Mouse (Mus musculus) heart, adult 8-10 months (tissue): ENCODE results near the gene Chtf18. TPM values are rescaled to one million over a fixed set of nuclear protein-coding genes. Genes with fewer than 3 reads are reported as not detected.

ENCODE experiments used
- DNase-seq: peaks from one replicate; pipeline ENCODE4 v3.0.0; 2022; ENCODE audit warnings: low spot score
- total RNA-seq, 4 experiments: library from RNA; stranded (reverse); gene quantifications; 2 replicates each; pipeline ENCODE4 v1.2.4; 2022

Chtf18 gene
- total RNA-seq, 4 experiments from 2014 or later: 1.2 to 2.1 (median 1.6) TPM

DNA sequence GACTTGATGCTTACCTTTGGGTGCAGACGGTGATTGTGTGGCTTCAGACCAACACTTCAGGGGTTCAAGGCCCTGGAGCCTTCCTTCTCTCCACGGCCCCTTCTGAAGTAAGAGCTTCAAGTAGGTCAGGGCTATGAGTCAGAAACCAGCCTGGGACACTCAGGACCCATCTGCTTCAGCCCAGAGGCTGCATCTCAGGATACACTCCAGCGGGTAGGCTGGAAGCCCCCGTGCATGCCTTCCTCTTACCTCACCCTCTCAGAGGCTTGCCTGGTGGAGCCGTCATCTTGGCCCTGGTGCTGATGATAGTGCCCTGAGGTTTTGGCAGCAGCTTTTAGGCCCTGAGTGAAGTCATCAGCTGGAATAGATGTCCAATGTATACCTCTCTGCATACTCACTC lies 8.0 kb upstream of the Chtf18 start:
- DNase-seq: no peak

DNA sequence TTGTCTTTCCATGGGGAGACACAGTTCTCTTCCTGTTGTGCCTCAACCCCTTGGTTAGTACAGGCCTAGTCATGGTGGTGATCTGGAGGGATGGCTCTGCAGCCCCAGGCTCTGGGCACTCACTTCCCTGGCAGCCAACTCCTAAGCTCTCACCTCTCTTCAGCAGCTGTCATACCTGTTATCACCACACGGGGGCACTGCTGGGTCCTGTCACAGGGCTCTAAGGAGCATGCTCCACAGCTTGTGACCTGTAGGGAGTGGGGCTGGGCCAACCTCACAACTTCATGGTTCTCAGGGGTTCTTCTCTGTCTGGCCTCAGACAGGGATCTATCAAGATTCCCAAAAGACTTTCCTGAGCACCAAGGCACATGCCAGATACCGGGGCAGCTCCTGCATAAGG lies 4.9 kb upstream of the Chtf18 start:
- DNase-seq: peak; percentile 69

DNA sequence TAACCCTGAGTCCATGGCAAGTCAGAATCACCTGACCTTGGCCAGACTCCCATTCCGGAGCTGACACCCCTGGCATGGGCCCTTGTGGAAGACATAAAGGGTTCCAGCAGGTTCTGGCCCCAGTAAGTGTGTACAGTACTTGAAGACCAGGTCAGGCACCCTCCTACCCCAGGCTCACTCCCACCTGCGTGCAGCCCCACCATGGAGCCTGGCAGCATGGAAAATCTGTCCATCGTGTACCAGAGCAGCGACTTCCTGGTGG lies 721 bp upstream of the Chtf18 start:
- DNase-seq: no peak

DNA sequence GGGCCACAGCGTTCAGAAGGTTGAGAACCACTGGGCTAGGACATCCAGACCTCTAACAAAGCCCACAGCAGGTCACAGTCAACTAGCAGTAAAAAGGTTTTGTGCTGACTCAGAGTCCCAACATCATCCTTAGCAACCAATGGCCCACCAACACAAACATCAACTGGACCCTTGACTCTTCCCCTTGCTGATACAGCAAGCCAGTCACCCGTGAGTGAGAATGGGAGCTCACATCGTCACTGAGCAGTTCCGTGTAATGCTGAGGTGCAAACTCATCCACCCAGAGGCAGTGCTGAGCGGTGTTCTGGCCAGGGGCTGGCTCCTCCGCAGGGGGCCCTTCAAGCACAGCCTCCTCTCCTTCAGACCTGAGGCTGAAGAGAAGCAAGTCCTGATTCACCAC lies 2.0 kb downstream of the Chtf18 start:
- no peak for DNase-seq

DNA sequence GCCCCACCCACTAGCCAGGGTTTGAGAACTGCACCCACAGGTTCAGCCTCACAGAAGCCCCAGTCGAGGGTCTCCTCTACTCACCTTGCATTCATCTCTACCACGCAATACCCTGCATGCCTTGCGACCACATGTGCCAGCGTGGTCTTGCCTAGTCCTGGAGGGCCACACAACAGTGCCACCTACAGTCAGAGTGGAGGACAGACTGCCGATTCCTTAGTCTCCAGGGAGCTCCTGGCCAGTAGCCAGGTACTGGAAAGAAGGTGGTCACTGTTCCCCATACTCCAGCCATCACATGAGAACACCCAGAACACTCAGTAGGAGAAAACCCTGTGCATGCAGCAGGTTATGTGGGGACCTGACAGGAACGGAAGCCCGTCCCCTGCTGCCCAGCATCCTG lies 3.3 kb downstream of the Chtf18 start:
- no peak for DNase-seq

DNA sequence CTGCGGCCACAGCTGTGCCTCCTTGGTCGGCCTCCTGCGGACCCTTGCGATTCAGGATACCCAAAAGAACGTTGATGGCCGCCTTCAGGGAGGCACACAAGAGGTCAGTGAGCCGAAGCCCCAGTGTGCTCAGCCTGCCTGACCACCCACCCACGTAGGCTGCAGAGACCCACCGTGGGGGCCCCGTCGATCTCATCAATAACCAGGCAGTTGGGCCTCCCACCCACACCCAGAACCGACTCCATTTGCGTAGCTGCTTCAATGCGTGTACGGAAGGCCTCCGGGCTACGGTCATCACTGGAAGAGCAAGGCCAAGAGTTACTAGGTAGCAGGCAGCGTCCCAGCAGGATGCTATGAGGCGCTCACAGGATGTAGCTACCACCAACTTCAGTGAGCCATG lies 3.7 kb downstream of the Chtf18 start:
- no peak for DNase-seq

DNA sequence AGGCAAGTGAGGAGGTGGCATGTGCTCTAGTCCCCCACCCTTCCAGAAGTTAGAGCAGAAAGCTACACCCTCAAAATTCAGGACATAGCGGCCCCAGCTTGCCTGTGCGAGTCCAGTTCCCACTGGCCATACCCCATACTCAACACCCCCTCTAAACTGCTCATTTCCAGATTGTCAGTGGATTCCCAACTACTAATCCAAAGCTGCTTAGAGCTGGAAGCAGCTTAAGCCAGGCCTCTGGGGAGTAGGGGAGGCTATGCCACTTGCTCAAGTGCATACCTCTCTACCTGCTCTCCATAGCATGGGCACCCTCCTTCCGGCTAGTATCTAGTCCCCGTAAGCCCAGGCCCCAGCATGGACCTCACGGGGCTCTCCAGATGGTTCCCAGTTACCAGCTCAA lies 5.7 kb downstream of the Chtf18 start:
- DNase-seq: no peak

DNA sequence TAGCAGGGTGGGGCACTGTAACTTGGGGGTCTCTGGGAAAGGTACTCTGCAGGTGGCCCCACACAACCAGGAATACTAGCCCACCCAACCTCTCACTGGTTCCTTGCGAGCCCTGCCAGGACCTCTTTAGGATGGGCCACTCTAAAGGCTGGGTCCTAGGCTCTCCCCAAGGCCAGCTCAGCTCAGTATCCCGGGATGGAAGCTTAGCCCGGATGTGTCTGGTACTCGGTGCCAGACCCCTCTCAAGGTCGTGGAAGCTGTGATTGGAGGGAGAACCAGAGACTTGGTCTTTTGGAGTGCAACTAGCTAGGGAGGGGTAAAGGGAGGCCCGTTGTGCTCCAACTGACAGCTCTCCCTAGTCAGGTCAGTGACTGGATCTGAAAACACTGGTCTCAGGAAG lies 9.5 kb downstream of the Chtf18 start:
- no peak for DNase-seq

DNA sequence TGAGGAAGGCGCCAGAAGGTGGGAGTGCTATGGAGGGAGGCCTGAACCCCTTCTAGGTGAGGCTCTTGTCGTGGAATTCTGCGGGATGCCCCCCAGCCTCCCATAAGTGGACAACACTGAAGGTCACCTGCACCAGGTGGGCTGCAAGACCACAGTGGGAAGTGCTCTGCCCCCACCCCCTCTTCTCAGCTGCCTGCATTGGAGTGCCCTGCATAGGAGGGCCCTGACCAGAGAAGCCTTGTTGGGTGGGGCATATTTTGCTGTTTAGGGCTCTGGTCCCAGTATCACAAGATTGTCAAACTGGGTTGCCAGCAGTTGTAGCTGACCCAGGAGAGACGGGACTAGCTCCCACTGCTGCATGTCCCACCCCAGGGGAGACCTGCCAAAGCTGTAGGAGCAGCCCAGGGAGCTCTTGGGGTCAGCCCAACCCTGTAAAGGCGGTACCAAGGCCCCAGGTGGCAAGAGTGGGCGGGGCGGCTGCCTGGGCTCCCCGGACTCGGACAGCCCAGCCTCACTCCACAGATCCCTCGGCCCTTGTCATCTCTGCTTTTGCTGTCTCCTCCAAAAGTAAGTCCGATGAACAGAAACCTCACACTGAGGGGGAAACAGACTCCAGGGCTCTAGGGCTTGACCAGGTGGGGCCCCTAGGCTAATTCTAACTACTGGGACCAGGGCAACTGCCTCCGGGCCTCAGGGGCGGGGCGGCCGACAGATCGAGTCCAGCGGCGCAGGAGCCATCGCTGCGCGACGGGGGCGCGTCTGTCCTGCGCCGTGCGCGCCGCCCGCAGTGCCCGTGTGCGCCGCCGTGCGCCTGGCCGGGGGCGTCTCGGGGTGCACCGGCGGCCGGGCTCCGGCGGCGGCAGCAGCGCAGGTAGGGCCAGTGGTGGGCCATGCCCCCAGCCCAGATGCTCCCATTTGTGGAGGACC lies 10.2 kb downstream of the Chtf18 start, which contains the start of gene Gng13:
TSS of gene Gng13 (plus strand) at position 461 of the 927 bp plus-strand sequence.
- no peak for DNase-seq

DNA sequence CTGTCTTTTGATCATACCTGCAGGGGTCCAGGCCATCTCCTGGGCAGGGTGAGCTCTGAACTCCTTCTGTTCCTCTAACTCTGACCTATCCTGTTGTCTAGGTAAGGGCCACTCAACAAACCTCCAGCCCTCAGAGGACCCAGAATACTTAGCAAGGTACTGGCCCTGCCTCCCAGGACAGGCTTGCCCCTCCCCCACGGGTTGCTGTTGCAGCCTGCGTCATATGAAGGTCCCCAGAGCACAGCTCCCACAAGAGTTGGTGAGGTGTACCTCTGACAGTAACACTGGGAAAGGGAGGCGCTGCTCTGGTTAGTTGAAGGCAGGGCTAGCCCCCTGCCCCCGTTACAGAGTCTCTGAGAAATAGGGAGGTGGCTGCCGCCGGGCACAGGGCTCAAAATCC lies 11.1 kb downstream of the Chtf18 start:
- no peak for DNase-seq

DNA sequence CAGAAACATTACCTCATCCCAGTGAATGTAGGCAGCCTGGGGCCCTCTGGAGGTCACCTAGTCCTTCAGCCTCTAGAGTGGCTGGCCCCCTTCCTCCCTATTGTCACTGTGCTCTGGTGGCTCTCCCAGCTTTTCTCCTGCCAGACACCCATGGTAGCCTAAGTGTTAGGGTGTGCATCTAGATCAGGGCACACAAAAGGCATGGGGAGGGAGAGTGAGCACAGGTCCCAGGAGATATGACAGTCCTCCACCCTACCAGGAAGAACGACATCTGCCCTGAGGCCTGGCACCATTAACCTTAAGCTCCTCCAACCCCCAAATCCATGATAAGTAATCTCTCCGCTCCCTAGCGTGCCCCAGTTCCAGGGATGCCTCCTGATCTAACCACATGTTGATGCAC lies 11.6 kb downstream of the Chtf18 start:
- DNase-seq: no peak

DNA sequence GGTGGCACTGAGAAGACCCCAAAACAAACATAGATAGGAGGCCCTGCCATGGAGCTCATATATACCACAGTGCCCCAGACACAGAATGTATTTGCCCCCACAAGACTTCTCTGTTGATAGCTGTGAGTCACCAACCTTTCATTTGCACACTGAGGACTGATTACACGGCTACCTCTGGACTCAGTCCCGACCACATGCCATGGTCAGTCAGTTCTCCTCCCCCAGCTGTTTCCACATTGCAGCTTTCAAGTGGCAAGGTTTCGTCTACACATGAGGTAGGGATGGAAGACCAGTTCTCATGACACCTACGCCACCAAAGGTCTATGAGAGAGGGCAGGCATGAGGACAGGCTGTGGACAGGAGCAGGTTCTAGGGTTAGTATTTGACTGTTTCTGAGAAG lies 16.1 kb downstream of the Chtf18 start:
- DNase-seq: no peak

DNA sequence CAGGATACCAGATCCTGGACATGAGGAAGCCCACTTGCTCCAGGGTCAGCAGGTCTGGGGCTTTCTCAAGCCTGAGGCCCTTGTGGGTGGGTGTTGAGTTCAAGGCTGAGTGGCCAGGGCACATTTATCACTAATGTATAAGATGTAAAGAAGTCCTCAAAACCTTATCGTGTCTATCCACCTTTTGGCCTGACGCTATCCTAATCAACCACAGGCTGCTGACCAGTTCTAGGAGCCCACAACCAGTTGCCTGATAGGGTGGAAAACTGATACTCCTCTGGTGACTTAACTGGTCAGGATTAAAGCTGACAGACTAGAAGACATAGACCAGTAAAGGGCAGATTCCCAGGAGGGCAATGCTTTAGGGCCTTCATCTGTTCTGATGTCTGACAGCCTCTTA lies 17.2 kb downstream of the Chtf18 start:
- no peak for DNase-seq

DNA sequence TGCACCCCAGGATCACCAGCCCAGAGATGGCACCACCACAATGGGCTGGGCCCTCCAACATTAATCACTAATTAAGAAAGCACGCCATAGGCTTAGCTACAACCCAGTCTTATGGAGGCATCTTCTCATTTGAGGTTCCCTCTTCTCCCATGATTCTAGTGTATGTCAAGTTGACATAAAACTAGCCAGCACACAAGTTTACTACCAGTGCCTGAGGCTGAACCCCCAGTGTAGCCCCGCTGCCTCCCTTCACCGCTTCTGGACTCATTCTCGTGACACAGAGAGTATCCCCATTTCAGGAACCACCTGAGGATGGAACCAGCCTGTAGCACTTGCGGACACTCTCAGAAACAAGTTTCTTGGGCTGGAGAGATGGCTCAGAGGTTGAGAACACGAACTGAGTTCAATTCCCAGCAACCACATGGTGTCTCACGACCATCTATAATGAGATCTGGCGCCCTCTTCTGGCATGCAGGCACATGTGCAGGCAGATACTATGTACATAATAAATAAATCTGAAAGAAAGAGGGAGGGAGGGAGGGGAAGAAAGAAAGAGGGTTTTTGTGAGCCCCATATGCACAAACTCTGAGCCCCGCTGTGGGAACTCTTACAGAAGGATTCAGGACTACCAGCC lies 26.2 kb downstream of the Chtf18 start:
- no peak for DNase-seq

DNA sequence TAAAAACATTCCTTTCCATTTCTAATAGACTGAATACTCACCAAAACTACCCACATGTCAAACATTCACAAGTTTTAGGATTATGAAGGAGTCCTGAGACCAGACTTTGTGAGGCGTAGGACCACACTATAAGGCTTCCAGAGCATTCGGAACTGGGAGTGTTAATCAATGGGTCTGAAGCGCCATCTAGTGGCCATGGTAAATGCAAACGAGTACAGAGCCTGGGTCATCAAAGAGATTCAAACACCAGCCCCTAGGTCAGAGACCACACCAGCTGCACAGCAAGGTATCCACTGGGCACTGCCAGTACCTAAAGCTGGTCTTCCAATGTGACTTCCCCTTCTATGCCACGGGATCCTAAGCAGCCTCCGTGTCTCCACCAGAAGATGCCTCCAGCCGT lies 28.8 kb downstream of the Chtf18 start:
- DNase-seq: peak; percentile 64

DNA sequence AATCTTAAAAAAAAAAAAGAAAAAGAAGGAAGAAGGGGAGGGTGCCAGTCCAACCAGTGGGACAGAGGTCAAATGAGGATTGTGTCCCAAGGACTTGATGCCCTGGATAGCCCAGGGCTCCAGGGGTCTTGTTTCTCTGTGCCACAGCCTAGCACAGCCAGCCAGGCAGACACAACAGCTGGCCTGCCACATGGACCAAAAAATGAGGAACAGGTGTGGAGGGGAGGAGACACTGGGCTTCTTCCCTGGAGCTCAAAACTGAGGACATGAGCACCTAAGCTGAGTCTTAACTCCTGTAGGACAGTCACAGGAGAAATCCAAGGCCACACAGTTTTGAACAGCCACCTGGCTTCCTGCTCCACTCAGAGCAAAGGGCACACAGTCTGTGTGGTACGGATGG lies 31.0 kb downstream of the Chtf18 start:
- DNase-seq: no peak

DNA sequence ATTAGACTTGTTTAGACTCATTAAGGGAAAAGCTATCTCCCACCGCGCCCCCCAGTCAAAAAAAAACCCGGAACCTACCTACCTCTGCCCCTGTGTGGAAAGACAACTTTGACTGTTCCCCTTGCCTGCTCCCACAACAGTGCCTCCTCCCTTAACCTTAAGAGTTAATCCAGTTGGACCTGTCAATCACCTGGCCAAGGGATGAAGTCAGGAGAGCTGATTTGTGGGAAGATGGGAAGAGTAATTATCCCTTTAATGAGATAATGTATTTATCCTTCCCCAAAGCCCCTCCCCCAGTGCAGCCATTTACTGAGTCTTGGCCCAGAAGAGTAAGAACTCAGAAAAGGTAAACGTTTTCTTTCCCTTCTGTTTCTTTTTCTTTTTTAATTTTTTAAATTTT lies 38.3 kb downstream of the Chtf18 start:
- no peak for DNase-seq

DNA sequence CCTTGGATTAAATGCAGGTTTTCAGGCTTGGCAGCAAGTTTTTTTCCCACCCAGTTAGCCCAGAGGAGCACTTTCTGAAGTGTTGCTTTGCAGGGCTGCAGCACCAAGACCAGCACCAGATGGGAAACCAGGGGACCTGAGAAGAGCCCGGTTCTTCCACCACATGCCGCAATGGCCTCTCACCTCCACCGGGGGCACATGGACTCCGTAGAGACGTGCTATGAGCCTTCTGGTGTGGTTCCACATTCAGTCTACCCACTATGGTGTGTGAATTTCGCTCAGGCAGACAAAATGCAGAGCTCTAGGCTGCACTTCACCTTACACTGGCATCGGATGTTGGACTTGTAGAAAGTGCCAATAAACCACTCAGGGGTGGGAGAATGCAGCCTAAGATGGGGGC lies 40.9 kb downstream of the Chtf18 start:
- DNase-seq: no peak

DNA sequence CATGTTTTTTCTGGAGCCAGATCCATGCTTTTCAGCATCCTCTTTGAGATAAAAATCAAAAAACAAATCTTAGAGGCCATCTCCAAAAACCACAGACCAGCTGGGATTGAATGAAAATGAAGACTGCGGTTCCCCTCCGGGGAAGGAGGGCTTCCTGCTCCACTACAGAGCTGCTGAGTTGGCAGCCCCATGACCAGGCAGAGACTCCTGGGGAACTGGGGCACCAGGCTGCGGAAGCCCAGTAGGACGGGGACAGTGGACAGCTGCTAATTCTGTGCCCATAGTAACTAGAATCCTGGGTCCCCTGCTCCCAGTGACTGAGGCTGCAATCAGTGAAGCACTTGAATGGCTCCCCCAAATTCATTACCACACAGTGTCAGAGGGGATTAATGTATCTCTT lies 45.6 kb downstream of the Chtf18 start:
- DNase-seq: no peak

DNA sequence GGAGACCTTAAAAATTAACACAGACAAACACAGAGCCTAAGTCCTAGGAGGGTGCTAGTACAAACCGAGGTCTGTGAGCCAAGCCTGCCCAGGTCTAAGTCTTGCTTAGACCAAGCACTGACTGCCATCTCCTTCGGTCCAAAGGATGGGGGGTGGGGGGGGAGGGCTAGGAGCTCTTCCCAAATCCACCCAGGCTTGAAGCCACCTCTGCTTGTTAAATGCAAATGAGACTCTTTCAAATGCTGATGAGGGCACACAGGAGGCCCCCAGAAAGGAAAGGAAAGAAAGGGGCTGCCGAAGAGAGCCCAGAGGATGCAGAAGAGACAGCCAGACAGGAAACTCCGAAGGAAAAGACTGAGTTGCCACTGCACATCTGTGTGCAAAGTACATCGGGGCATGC lies 47.4 kb downstream of the Chtf18 start:
- DNase-seq: no peak

DNA sequence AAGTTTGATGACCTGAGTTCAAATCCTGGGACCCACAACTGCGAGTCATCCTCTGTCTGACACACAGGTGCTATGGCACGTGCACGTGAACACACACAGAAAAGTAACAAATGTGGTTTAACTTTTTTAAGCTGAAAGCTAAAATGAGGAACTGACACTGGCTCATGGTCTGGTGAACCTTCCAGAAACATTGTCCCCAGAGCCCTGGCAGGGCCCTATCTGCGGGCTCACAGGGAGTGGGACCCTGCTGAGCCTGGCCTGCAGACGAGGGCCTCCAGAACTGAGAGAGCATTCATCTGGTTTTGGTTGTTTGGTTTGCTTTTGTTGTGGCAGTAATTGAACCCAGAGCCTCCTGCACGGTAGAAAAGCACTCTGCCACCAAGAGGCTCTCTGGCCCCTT lies 49.2 kb downstream of the Chtf18 start:
- no peak for DNase-seq

DNA sequence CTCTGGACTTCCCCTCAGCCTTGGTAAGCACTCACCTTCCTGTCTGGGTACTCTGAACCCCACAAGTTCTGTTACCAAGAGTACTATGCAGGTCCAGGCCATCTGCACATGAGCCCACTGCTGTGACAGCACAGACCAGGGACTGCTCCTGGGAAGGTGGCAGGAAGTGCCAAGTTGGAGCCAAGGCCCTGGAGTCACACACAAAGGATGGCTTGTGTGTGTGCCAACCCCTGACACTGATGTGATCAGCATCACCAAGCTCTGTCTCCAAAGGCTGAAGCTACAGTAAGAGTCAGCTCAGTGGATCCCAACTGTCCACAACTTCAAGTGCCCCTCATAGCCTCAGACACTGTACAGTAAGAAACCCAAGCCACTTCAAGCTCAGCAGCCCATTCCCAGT lies 54.2 kb downstream of the Chtf18 start:
- no peak for DNase-seq
